Comparison of ENCODE assay signal across 16 mouse cellular contexts in the genomic region with DNA sequence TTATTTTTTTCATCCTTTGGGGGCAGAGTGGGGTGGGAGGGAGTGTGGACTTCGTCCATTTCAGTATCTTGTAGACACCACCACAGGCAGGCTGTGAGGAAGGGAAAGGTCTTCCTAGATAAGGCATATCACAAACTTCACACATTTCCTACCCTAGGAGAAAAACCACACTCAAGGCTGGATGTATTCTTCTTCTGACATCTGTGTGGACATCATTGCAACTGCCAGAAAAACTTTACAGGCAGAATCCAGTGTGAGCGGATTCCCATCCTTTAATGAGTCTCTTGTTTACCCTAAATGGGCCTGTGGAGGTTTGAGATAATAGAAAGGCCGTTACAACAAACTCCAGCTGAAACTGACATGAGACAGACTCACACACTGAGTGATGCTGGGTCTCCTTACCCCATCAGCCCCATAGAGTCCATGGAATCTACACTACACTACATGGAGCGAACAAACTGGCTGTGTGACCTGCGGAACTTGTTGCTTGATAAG. TPM values are rescaled to one million over a fixed set of nuclear protein-coding genes. Genes with fewer than 3 reads are reported as not detected.
DNase-seq lines count a peak whose midpoint lies in the region; ATAC-seq and TF ChIP-seq lines count a peak whose summit lies in the region.
"Had no signal": no experiment of that assay in that cellular context is flagged by ENCODE, and none has a peak within 500 bp of the region (broad histone marks: within the 10 kb centered on the region; RNA-seq: fewer than 3 reads in every experiment).

No protein-coding gene starts in this region.

- no peak overlapping the region for H3K27ac ChIP-seq in heart, embryonic 14.5 days (replicated peaks in 1 of 2; ENCODE audit: control insufficient read depth in 1 of 2, insufficient read depth in 1 of 2, low read depth in 2 of 2, low read length in 2 of 2)
- peak overlapping the region; percentile 71; the same call in 1 of the 2 replicates for H3K27ac ChIP-seq in bone marrow, adult 2 months (ENCODE audit: control insufficient read depth, insufficient read depth, low read depth, low read length, poor library complexity)
- H3K27ac ChIP-seq: heart, embryonic 15.5 days; hindbrain, postnatal 0 days; midbrain, embryonic 15.5 days had no signal

- H3K36me3 ChIP-seq in heart, embryonic 14.5 days (ENCODE audit: control insufficient read depth, insufficient read depth, low read length), result 0 out of 2 replicates have a peak, but pooled peaks cover 3% of the 10 kb centered on the region
- H3K36me3 ChIP-seq: heart, embryonic 15.5 days; midbrain, embryonic 15.5 days had no signal

- no peak overlapping the region for H3K4me3 ChIP-seq in heart, embryonic 14.5 days (ENCODE audit: control insufficient read depth in 1 of 2, insufficient read depth in 1 of 2, low read depth in 1 of 2, low read length in 2 of 2)
- peak overlapping the region; percentile 80 for H3K4me3 ChIP-seq in bone marrow, adult 2 months (replicated peaks; ENCODE audit: control insufficient read depth, low read depth, low read length)

- TF ChIP-seq CTCF in bone marrow, adult 2 months (IDR thresholded peaks at IDR 0.05; ENCODE audit: control insufficient read depth, insufficient read depth, low read length), result no peak

- WGBS in heart, embryonic 14.5 days, result 50% methylated on average over 5 of the region's 5 CpGs
- WGBS in bone marrow, adult 2 months, result 51% methylated on average over 5 of the region's 5 CpGs

- H3K27me3 ChIP-seq in heart, embryonic 14.5 days (ENCODE audit: control insufficient read depth, insufficient read depth, low read length), result no peaks in the 10 kb centered on the region
- H3K27me3 ChIP-seq: heart, embryonic 15.5 days; midbrain, embryonic 15.5 days; Patski had no signal

- H3K9me3 ChIP-seq in heart, embryonic 14.5 days (ENCODE audit: control insufficient read depth, low read length), result no peaks in the 10 kb centered on the region
- H3K9me3 ChIP-seq: heart, embryonic 15.5 days; midbrain, embryonic 15.5 days had no signal

- H3K4me2 ChIP-seq in heart, embryonic 14.5 days (ENCODE audit: low read length), result peak overlapping the region; percentile 78

- DNase-seq in heart, postnatal 14 days, result no peak
- peak; percentile 79 for DNase-seq in liver
- DNase-seq in adrenal gland, postnatal 10 days, result no peak
- no peak for DNase-seq in kidney, adult 18-20 months
- no peak for DNase-seq in frontal cortex, postnatal 36 days (ENCODE audit: low spot score in 2 of 2)
- DNase-seq: cerebellum, adult 18-20 months; left cerebral cortex, postnatal 4 days; lung, postnatal 10 days; thymus, postnatal 36 days had no signal

- no peak overlapping the region for H3K9ac ChIP-seq in heart, embryonic 14.5 days (ENCODE audit: low read length)
- H3K9ac ChIP-seq: midbrain, embryonic 15.5 days had no signal

- TF ChIP-seq POLR2A in bone marrow, adult 2 months (IDR thresholded peaks at IDR 0.05; ENCODE audit: borderline replicate concordance, control insufficient read depth, low read depth, low read length), result no peak

- H3K4me1 ChIP-seq in heart, embryonic 14.5 days (ENCODE audit: control insufficient read depth in 2 of 2, insufficient read depth in 2 of 2, low read length in 2 of 2), result peaks cover 16 to 36% of the 10 kb centered on the region in 2 experiments
- no peaks in the 10 kb centered on the region for H3K4me1 ChIP-seq in bone marrow, adult 2 months (ENCODE audit: control insufficient read depth, insufficient read depth, low read length)

- intact Hi-C loops in heart, postnatal 14 days (cut with DNase I), result loop anchor here (10.0 kb wide), 1 partner anchor 102 kb away; no protein-coding TSS in a partner anchor

- ATAC-seq in heart, embryonic 14.5 days (ENCODE audit: insufficient number of reproducible peaks, insufficient read depth, low FRiP score, low read depth), result no peak
- peak; percentile 77 for ATAC-seq in megakaryocyte-erythroid progenitor cell, adult 5-6 weeks (replicated peaks; ENCODE audit: low FRiP score, low TSS enrichment, poor library complexity, severe bottlenecking)
- ATAC-seq: Patski had no signal

RNA-seq across cellular contexts. Expression of gene Mfsd2b, which starts 1.1 kb away (rescaled TPM):
- polyA plus RNA-seq in heart, embryonic 14.5 days (2014; fragmentation: Nextera tagmentation; extraction: Ambion mirVana), result 1.7 and 1.8 TPM in 2 replicates
- under 1 TPM; 0.68 to 0.86 TPM for total RNA-seq in heart, postnatal 14 days (2021)
- polyA plus RNA-seq in bone marrow, adult 2 months (2011; ENCODE audit: insufficient read depth, insufficient read length, low replicate concordance, missing spikeins), result 122 and 162 TPM in 2 replicates
- 225 and 274 TPM in 2 replicates for total RNA-seq in megakaryocyte-erythroid progenitor cell, adult 5-6 weeks (2014; fragmentation: Nextera tagmentation)
- 116 and 136 TPM in 2 replicates for total RNA-seq in megakaryocyte-erythroid progenitor cell, adult 5-6 weeks (2017)
- total RNA-seq in adrenal gland, postnatal 10 days (2021), result 1 to 10 TPM; 2.3 to 4.6 TPM

RNA-seq across cellular contexts. Expression of gene Wdcp, which starts 29.9 kb away (rescaled TPM):
- 13.8 and 14.4 TPM in 2 replicates for polyA plus RNA-seq in heart, embryonic 14.5 days (2014; fragmentation: Nextera tagmentation; extraction: Ambion mirVana)
- 1 to 10 TPM; 8.1 to 9.0 TPM for total RNA-seq in heart, postnatal 14 days (2021)
- polyA plus RNA-seq in bone marrow, adult 2 months (2011; ENCODE audit: insufficient read depth, insufficient read length, low replicate concordance, missing spikeins), result 9.5 and 12.7 TPM in 2 replicates
- 20.3 and 27.5 TPM in 2 replicates for total RNA-seq in megakaryocyte-erythroid progenitor cell, adult 5-6 weeks (2014; fragmentation: Nextera tagmentation)
- total RNA-seq in megakaryocyte-erythroid progenitor cell, adult 5-6 weeks (2017), result 5.0 and 9.5 TPM in 2 replicates
- 10 to 100 TPM in 1 of 2 experiments, 1 to 10 TPM in 1; 9.5 to 11.4 TPM for total RNA-seq in adrenal gland, postnatal 10 days (2021)

RNA-seq across cellular contexts. Expression of gene Fkbp1b, which starts 31.6 kb away (rescaled TPM):
- 11.4 and 13.0 TPM in 2 replicates for polyA plus RNA-seq in heart, embryonic 14.5 days (2014; fragmentation: Nextera tagmentation; extraction: Ambion mirVana)
- 1 to 10 TPM; 2.8 to 2.9 TPM for total RNA-seq in heart, postnatal 14 days (2021)
- polyA plus RNA-seq in bone marrow, adult 2 months (2011; ENCODE audit: insufficient read depth, insufficient read length, low replicate concordance, missing spikeins), result 2.2 and 7.8 TPM in 2 replicates
- not detected in 2 replicates for total RNA-seq in megakaryocyte-erythroid progenitor cell, adult 5-6 weeks (2014; fragmentation: Nextera tagmentation)
- 1.6 and 12.2 TPM in 2 replicates for total RNA-seq in megakaryocyte-erythroid progenitor cell, adult 5-6 weeks (2017)
- 10 to 100 TPM; 10.6 to 19.8 TPM for total RNA-seq in adrenal gland, postnatal 10 days (2021)

RNA-seq across cellular contexts. Expression of gene Ubxn2a, which starts 34.5 kb away (rescaled TPM):
- 31.1 and 34.2 TPM in 2 replicates for polyA plus RNA-seq in heart, embryonic 14.5 days (2014; fragmentation: Nextera tagmentation; extraction: Ambion mirVana)
- 10 to 100 TPM; 52.8 to 55.6 TPM for total RNA-seq in heart, postnatal 14 days (2021)
- polyA plus RNA-seq in bone marrow, adult 2 months (2011; ENCODE audit: insufficient read depth, insufficient read length, low replicate concordance, missing spikeins), result 13.5 and 14.4 TPM in 2 replicates
- total RNA-seq in megakaryocyte-erythroid progenitor cell, adult 5-6 weeks (2014; fragmentation: Nextera tagmentation), result 40.6 and 44.6 TPM in 2 replicates
- total RNA-seq in megakaryocyte-erythroid progenitor cell, adult 5-6 weeks (2017), result 98.2 and 111 TPM in 2 replicates
- 10 to 100 TPM; 31.8 to 32.7 TPM for total RNA-seq in adrenal gland, postnatal 10 days (2021)

RNA-seq across cellular contexts. Expression of gene Atad2b, which starts 44.1 kb away (rescaled TPM):
- 13.0 and 15.0 TPM in 2 replicates for polyA plus RNA-seq in heart, embryonic 14.5 days (2014; fragmentation: Nextera tagmentation; extraction: Ambion mirVana)
- total RNA-seq in heart, postnatal 14 days (2021), result 10 to 100 TPM; 23.7 to 23.8 TPM
- 19.0 and 26.5 TPM in 2 replicates for polyA plus RNA-seq in bone marrow, adult 2 months (2011; ENCODE audit: insufficient read depth, insufficient read length, low replicate concordance, missing spikeins)
- 41.5 and 60.2 TPM in 2 replicates for total RNA-seq in megakaryocyte-erythroid progenitor cell, adult 5-6 weeks (2014; fragmentation: Nextera tagmentation)
- 38.0 and 49.1 TPM in 2 replicates for total RNA-seq in megakaryocyte-erythroid progenitor cell, adult 5-6 weeks (2017)
- 10 to 100 TPM; 27.3 to 34.4 TPM for total RNA-seq in adrenal gland, postnatal 10 days (2021)

Comparison
In these comparisons a context has a peak if more than half of its experiments do, and no peak if none do; other contexts are left out.
1. RNA of gene Mfsd2b, which starts 1.1 kb away (total RNA-seq): 116 to 274 TPM in megakaryocyte-erythroid progenitor cell, adult 5-6 weeks; 2.3 to 4.6 TPM in adrenal gland, postnatal 10 days and 0.68 to 0.86 TPM in heart, postnatal 14 days; every median in the first group is over 10 times any median in the second.